Mouse (Mus musculus) liver, postnatal 0 days (tissue): Measurements from ENCODE around the gene Chrne.

ENCODE experiments used
- CTCF ChIP-seq: sonication (generic); IDR thresholded peaks from 2 replicates; pipeline ENCODE4 v1.5.1; 2016; ENCODE audit warnings: antibody characterized with exemption, low read depth
- EP300 ChIP-seq: IDR thresholded peaks from 2 replicates; pipeline ENCODE4 v1.6.1; 2016; ENCODE audit warnings: antibody characterized with exemption, low read depth, mild to moderate bottlenecking

DNA sequence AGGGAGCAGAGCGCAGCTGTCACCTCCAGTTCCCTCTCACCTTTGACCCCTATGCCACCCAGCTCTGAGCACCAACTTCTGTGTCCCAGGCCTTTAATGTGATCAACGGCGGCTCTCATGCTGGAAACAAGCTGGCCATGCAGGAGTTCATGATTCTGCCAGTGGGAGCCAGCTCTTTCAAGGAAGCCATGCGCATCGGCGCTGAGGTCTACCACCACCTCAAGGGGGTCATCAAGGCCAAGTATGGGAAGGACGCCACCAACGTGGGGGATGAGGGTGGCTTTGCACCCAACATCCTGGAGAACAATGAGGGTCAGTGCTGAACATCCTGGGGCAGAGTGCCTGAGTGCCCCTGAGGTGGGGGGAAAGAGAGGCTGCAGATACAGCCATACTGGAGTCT, 41.6 kb upstream of the Chrne start:
- TF ChIP-seq CTCF (no peak), EP300 (no peak)
